Mouse (Mus musculus) erythroblast, embryonic 14.5 days (primary cell): ENCODE data around the gene Adap1.

Experiments used
- GATA1 ChIP-seq: IDR thresholded peaks from 2 replicates; pipeline ENCODE4 v1.6.1; 2012; ENCODE audit warnings: low read length, inconsistent platforms, mixed read lengths
- TAL1 ChIP-seq: IDR thresholded peaks from 3 replicates; pipeline ENCODE4 v1.6.1; 2012; ENCODE audit warnings: low read length, inconsistent platforms, mixed read lengths

DNA sequence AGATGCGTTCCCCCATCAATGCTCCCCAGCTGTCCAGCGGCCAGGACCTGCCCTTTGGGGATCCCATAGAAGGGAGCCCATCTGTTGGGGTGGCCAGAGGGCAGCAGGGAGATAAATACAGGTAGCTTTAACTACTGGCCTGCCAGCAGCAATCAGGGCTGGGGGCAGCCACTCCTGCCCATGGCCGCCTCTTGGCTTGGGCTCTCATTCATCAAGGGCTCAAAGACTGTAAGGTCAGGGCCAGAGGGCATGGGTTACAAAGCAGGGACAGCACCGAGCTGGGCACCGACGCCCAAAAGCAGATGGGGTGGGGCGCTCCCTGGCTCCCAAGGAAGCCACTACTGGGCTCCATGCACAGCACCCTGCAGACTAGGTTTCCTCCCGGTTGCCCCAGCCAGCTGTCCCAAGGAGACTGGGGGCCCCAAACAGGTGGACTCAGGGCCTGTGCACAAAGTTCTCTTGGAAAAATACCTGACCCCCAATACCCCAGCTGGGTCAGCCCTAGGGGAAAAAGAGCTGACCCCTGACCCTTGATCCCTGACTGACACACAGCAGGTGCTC, 53.3 kb downstream of the Adap1 start:
- TF ChIP-seq TAL1: no peak
- no peak for TF ChIP-seq GATA1
